Mouse (Mus musculus) frontal cortex, postnatal 36 days (tissue): Measurements from ENCODE around the gene Ppp1r12b.
A peak's percentile ranks its signal among the peaks of the same experiment; 100 is the strongest.

ENCODE experiments used
- DNase-seq, 2 experiments: peaks; one replicate each; pipeline ENCODE4 v3.0.0; 2022; ENCODE audit warnings: low spot score in 2 of 2

Gene Ppp1r12b

GRCm38 (mm10) chr1:134761534-134761933, 194.2 kb downstream of the Ppp1r12b start:
- no peak for DNase-seq

- no peak for DNase-seq
Measured at GRCm38 (mm10) chr1:134760642-134761041, 195.1 kb downstream of the Ppp1r12b start.

GRCm38 (mm10) chr1:134759133-134759532, 196.6 kb downstream of the Ppp1r12b start:
- no peak for DNase-seq

GRCm38 (mm10) chr1:134757230-134757629, 198.5 kb downstream of the Ppp1r12b start:
- no peak for DNase-seq

GRCm38 (mm10) chr1:134756190-134756873, 199.4 kb downstream of the Ppp1r12b start:
- DNase-seq: no peak

GRCm38 (mm10) chr1:134755548-134756189, 200.1 kb downstream of the Ppp1r12b start:
- no peak for DNase-seq

GRCm38 (mm10) chr1:134754818-134755217, 200.9 kb downstream of the Ppp1r12b start:
- DNase-seq: no peak

- no peak for DNase-seq
Measured at GRCm38 (mm10) chr1:134753751-134754630, 201.8 kb downstream of the Ppp1r12b start.

- no peak for DNase-seq
Measured at GRCm38 (mm10) chr1:134752447-134752846, 203.3 kb downstream of the Ppp1r12b start.

GRCm38 (mm10) chr1:134749889-134750288, 205.9 kb downstream of the Ppp1r12b start:
- DNase-seq: no peak

- DNase-seq: no peak
Measured at GRCm38 (mm10) chr1:134747236-134748174, 208.2 kb downstream of the Ppp1r12b start.

GRCm38 (mm10) chr1:134745648-134746047, 210.1 kb downstream of the Ppp1r12b start:
- no peak for DNase-seq

- DNase-seq: no peak
Measured at GRCm38 (mm10) chr1:134741946-134742661, 213.6 kb downstream of the Ppp1r12b start.

GRCm38 (mm10) chr1:134741433-134741832, 214.3 kb downstream of the Ppp1r12b start:
- DNase-seq: no peak

GRCm38 (mm10) chr1:134737463-134737862, 218.3 kb downstream of the Ppp1r12b start:
- DNase-seq: no peak

- no peak for DNase-seq
Measured at GRCm38 (mm10) chr1:134733659-134734058, 222.1 kb downstream of the Ppp1r12b start.

GRCm38 (mm10) chr1:134727256-134727655, 228.5 kb downstream of the Ppp1r12b start:
- no peak for DNase-seq

- DNase-seq: no peak
Measured at GRCm38 (mm10) chr1:134726480-134726879, 229.3 kb downstream of the Ppp1r12b start.

- peak; percentile 33 to 40 for DNase-seq
Measured at GRCm38 (mm10) chr1:134725276-134725675, 230.5 kb downstream of the Ppp1r12b start.

- DNase-seq: no peak
Measured at GRCm38 (mm10) chr1:134722891-134723290, 232.9 kb downstream of the Ppp1r12b start.

- no peak for DNase-seq
Measured at GRCm38 (mm10) chr1:134721486-134721885, 234.3 kb downstream of the Ppp1r12b start.
